Mouse (Mus musculus) heart, adult 9 months (tissue): ENCODE data around the gene Lpar1.

Experiments used
- DNase-seq, 2 experiments: peaks; one replicate each; pipeline ENCODE4 v3.0.0; 2022; ENCODE audit warnings: low spot score in 2 of 2

Gene Lpar1

GRCm38 (mm10) chr4:58447841-58448240 is 105.9 kb downstream of the Lpar1 start:
- DNase-seq = peak; percentile 56 to 67

- DNase-seq = peak in 1 of 2 experiments; percentile 34
These were observed 107.9 kb downstream of the Lpar1 start for GRCm38 (mm10) chr4:58445846-58446245.

- no peak for DNase-seq
These were observed 111.4 kb downstream of the Lpar1 start for GRCm38 (mm10) chr4:58442338-58442737.

GRCm38 (mm10) chr4:58438654-58439053 is 115.0 kb downstream of the Lpar1 start:
- DNase-seq = no peak

- DNase-seq = no peak
These were observed 116.4 kb downstream of the Lpar1 start for GRCm38 (mm10) chr4:58437271-58437670.

GRCm38 (mm10) chr4:58423276-58423930 is 130.3 kb downstream of the Lpar1 start:
- no peak for DNase-seq

- no peak for DNase-seq
These were observed 134.5 kb downstream of the Lpar1 start for GRCm38 (mm10) chr4:58419225-58419624.

GRCm38 (mm10) chr4:58417319-58417718 is 136.4 kb downstream of the Lpar1 start:
- DNase-seq = peak in 1 of 2 experiments; percentile 27

- DNase-seq = no peak
These were observed 138.2 kb downstream of the Lpar1 start for GRCm38 (mm10) chr4:58415537-58415936.

- peak; percentile 62 to 70 for DNase-seq
These were observed 140.2 kb downstream of the Lpar1 start for GRCm38 (mm10) chr4:58413188-58414185.

GRCm38 (mm10) chr4:58401973-58402501 is 151.7 kb downstream of the Lpar1 start:
- no peak for DNase-seq

- DNase-seq = peak; percentile 34 to 51
These were observed 152.8 kb downstream of the Lpar1 start for GRCm38 (mm10) chr4:58400861-58401341.
